Comparison of ENCODE assay signal across 15 mouse cellular contexts in genomic region chr4:33494377-33494776, GRCm38 (mm10).
"Had no signal": no experiment of that assay in that cellular context is flagged by ENCODE, and none has a peak within 500 bp of the region (broad histone marks: within the 10 kb centered on the region; RNA-seq: fewer than 3 reads in every experiment).

No protein-coding gene starts in this region.

- H3K4me3 ChIP-seq: neural tube, embryonic 12.5 days; neural tube, embryonic 13.5 days; neural tube, embryonic 15.5 days; stomach, embryonic 15.5 days had no signal

- DNase-seq: retina, postnatal 1 day; right cerebral cortex, adult 18-20 months; right cerebral cortex, postnatal 25 days; right cerebral cortex, postnatal 4 days; spleen, adult 18-20 months; thymus, adult 18-20 months; thymus, adult 2 months; thymus, postnatal 14 days; thymus, postnatal 25 days; thymus, postnatal 36 days; thymus, postnatal 4 days had no signal

- H3K9me3 ChIP-seq: neural tube, embryonic 12.5 days; stomach, embryonic 15.5 days had no signal

- H3K4me1 ChIP-seq: neural tube, embryonic 12.5 days; neural tube, embryonic 15.5 days; stomach, embryonic 15.5 days had no signal

- H3K27me3 ChIP-seq: neural tube, embryonic 12.5 days; neural tube, embryonic 13.5 days; neural tube, embryonic 15.5 days; stomach, embryonic 15.5 days had no signal

- H3K36me3 ChIP-seq: neural tube, embryonic 12.5 days; neural tube, embryonic 15.5 days; stomach, embryonic 15.5 days had no signal
